Mouse (Mus musculus): Measurements from ENCODE around the gene Hist1h1d. TPM values are rescaled to one million over a fixed set of nuclear protein-coding genes. Genes with fewer than 3 reads are reported as not detected.
A peak's percentile ranks its signal among the peaks of the same experiment; 100 is the strongest.
"Not testable (repeated sequence)": the region's sequence is repeated elsewhere in the genome, so short reads cannot be mapped to it uniquely, and the experiment has no call there.

The Hist1h1d gene
- polyA plus RNA-seq, 2 experiments, result 0.61 to 0.62 TPM

DNA sequence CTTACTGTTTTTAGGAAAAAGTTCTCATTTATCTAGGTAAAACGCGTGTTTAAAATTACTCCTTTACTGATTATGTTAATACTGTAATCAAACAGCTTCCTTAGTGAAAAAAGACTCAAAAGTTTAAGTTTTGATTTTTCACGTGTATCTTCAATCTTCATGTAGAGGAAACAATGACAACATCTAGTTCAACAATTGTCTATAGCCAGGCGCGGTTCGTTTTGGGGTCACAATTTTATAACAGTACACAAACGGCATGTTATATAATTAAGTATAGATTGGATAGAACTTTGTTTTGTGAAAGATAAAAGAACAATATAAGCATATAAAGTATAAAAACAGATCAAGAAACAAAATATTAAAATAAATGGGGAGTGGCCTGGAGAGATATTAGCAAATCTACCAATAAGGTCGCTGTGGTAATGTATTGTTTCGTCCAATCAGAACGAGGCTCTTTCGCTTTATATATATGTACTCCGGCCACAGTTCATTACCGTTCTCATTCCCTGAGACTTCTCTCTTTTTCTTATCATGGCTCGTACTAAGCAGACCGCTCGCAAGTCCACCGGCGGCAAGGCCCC, 22.3 kb downstream of the Hist1h1d start, which contains the start of gene Hist1h3d:
Gene Hist1h3d (plus strand): TSS at position 493 of the 581 bp plus-strand sequence.
- Histone ChIP-seq H3K9ac (ENCODE audit: low read depth, low read length, severe bottlenecking) (peak within 1 kb of the TSS; percentile 74), H3K4me2 (replicated peaks; ENCODE audit: low read depth, low read length, severe bottlenecking) (peak within 1 kb of the TSS; percentile 63), H3K27ac (replicated peaks; ENCODE audit: low read depth, low read length) (peak within 1 kb of the TSS; percentile 87), H3K4me1 (ENCODE audit: control insufficient read depth, insufficient read depth, low read length) (peaks cover 19% of the 10 kb centered on the region), H3K9me3 (ENCODE audit: control insufficient read depth, low read length) (no peaks in the 10 kb centered on the region), H3K27me3 (ENCODE audit: control insufficient read depth, insufficient read depth, low read length) (no peaks in the 10 kb centered on the region), H3K4me3 (replicated peaks; ENCODE audit: low read length) (peak within 1 kb of the TSS; percentile 40), H3K36me3 (ENCODE audit: control insufficient read depth, insufficient read depth, low read length) (no peaks in the 10 kb centered on the region)
- peak; percentile 98 for DNase-seq (ENCODE audit: low spot score)
- WGBS, result under 1% methylated on average over 18 of the region's 18 CpGs
- ATAC-seq (ENCODE audit: low FRiP score, low read depth), result peak; percentile 72
- TF ChIP-seq POLR2A (IDR thresholded peaks at IDR 0.05; ENCODE audit: borderline replicate concordance, extremely low read depth, insufficient read depth, insufficient read length), result no peak

GRCm38 (mm10) chr13:23575864-23576313, 22.8 kb downstream of the Hist1h1d start:
- not testable (repeated sequence) for H3K9me3 ChIP-seq (ENCODE audit: control insufficient read depth, low read length); H3K36me3 ChIP-seq (ENCODE audit: control insufficient read depth, insufficient read depth, low read length); ATAC-seq (ENCODE audit: low FRiP score, low read depth); H3K27me3 ChIP-seq (ENCODE audit: control insufficient read depth, insufficient read depth, low read length); DNase-seq (ENCODE audit: low spot score)
- Histone ChIP-seq H3K4me3 (replicated peaks; ENCODE audit: low read length) (peak overlapping the region; percentile 40), H3K27ac (replicated peaks; ENCODE audit: low read depth, low read length) (peak overlapping the region; percentile 87), H3K9ac (ENCODE audit: low read depth, low read length, severe bottlenecking) (peak overlapping the region; percentile 74), H3K4me2 (replicated peaks; ENCODE audit: low read depth, low read length, severe bottlenecking) (peak overlapping the region; percentile 63), H3K4me1 (ENCODE audit: control insufficient read depth, insufficient read depth, low read length) (peaks cover 21% of the 10 kb centered on the region)
- WGBS, result 1% methylated on average over 8 of the region's 40 CpGs

DNA sequence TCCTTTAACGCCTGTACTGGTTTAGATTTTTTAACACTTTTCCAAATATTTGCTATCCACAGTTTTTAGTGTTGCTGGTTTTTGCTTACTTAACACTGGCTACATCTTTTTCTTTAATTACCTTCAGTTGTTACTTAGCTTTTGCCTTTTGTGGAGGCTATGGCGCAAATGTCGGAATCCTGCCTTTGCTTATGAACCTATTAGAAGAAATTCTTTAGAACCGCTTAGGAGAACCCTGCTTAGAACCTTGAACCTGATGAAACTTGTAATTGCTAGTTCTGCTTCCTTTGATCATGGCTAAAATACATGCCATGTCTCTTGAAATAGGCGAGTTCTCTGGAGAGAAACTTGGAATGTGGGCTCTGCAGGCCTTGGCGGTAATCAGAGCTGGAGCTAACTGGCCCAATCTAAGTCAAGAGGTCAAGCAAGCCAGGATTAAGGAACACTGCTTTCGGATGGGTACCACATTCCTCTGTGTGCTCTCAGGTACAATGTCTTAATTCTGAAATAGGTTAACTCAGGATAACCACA, 23.4 kb downstream of the Hist1h1d start:
- Histone ChIP-seq H3K4me2 (replicated peaks; ENCODE audit: low read depth, low read length, severe bottlenecking) (peak overlapping the region; percentile 63), H3K27me3 (ENCODE audit: control insufficient read depth, insufficient read depth, low read length) (no peaks in the 10 kb centered on the region), H3K27ac (replicated peaks; ENCODE audit: low read depth, low read length) (peak overlapping the region; percentile 87), H3K36me3 (ENCODE audit: control insufficient read depth, insufficient read depth, low read length) (no peaks in the 10 kb centered on the region), H3K4me1 (ENCODE audit: control insufficient read depth, insufficient read depth, low read length) (peaks cover 23% of the 10 kb centered on the region), H3K4me3 (replicated peaks; ENCODE audit: low read length) (peak overlapping the region; percentile 40), H3K9me3 (ENCODE audit: control insufficient read depth, low read length) (no peaks in the 10 kb centered on the region), H3K9ac (ENCODE audit: low read depth, low read length, severe bottlenecking) (peak overlapping the region; percentile 74)
- WGBS, result 3% methylated on average over 7 of the region's 7 CpGs
- TF ChIP-seq POLR2A (IDR thresholded peaks at IDR 0.05; ENCODE audit: borderline replicate concordance, extremely low read depth, insufficient read depth, insufficient read length), result peak; percentile 60; the same call in 1 of the 2 replicates
- DNase-seq (ENCODE audit: low spot score) (no peak), ATAC-seq (ENCODE audit: low FRiP score, low read depth) (no peak)

DNA sequence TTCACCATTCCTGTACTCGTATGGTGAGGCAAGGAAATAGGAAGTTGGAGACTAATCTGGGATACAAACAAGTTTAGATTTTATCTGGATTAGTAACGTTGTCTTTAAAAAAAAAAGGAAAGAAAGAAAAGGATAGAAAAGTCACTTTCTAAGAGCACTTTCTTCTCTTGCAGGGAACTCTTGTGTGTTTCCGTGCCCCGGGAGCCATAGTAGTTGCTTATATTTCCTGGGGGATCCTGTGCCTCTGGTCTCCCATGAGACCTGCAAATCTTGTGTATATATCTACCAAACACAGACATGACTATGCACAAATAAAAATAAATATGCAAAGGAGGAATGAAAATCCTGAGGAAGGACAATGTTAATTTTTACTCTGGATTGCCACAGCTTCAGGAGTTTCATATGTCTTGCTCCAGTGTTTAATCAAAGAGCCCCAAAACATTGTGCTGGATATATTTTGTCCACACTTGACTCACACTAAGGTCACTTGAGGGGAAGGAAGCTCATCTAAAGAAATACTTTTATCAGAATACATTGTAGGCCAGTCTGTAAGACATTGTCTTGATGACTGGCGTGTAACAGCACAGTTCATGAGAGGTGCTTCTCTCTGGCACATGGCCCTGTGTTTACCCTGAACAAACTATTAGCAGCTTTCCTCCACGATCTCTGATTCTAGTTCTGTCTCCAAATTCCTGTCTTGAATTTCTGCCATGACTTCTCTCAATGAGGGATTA, 24.0 kb downstream of the Hist1h1d start:
- no peaks in the 10 kb centered on the region for H3K27me3 ChIP-seq (ENCODE audit: control insufficient read depth, insufficient read depth, low read length)
- no peak for TF ChIP-seq POLR2A (IDR thresholded peaks at IDR 0.05; ENCODE audit: borderline replicate concordance, extremely low read depth, insufficient read depth, insufficient read length)
- peak overlapping the region; percentile 87 for H3K27ac ChIP-seq (replicated peaks; ENCODE audit: low read depth, low read length)
- H3K36me3 ChIP-seq (ENCODE audit: control insufficient read depth, insufficient read depth, low read length), result no peaks in the 10 kb centered on the region
- H3K4me1 ChIP-seq (ENCODE audit: control insufficient read depth, insufficient read depth, low read length), result peaks cover 25% of the 10 kb centered on the region
- H3K4me2 ChIP-seq (replicated peaks; ENCODE audit: low read depth, low read length, severe bottlenecking), result peak overlapping the region; percentile 63
- peak overlapping the region; percentile 40 for H3K4me3 ChIP-seq (replicated peaks; ENCODE audit: low read length)
- peak overlapping the region; percentile 74 for H3K9ac ChIP-seq (ENCODE audit: low read depth, low read length, severe bottlenecking)
- no peak for ATAC-seq (ENCODE audit: low FRiP score, low read depth)
- no peaks in the 10 kb centered on the region for H3K9me3 ChIP-seq (ENCODE audit: control insufficient read depth, low read length)
- 41% methylated on average over 6 of the region's 6 CpGs for WGBS
- DNase-seq (ENCODE audit: low spot score), result no peak

DNA sequence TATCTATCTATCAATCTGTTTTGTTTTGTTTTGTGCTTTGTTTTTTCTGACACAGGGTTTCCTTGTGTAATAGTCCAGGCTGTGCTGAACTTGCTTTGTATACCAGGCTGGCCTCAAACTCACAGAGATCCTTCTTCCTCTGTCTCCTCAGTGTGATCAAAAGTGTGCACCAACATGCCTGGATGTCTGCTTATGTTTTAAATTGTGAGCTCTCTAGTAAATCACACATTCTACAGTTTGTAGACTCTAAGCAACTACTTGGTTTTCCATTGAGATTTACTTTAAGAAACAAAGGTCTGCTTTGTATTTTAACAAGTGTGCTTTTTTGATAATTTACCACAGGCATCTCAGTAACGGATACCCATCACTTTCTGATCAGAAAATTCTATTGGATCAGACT, 24.8 kb downstream of the Hist1h1d start:
- peaks cover 22% of the 10 kb centered on the region for H3K4me1 ChIP-seq (ENCODE audit: control insufficient read depth, insufficient read depth, low read length)
- TF ChIP-seq POLR2A (IDR thresholded peaks at IDR 0.05; ENCODE audit: borderline replicate concordance, extremely low read depth, insufficient read depth, insufficient read length), result no peak
- ATAC-seq (ENCODE audit: low FRiP score, low read depth) (no peak), DNase-seq (ENCODE audit: low spot score) (no peak)
- no peak overlapping the region for H3K4me2 ChIP-seq (replicated peaks; ENCODE audit: low read depth, low read length, severe bottlenecking)
- no peaks in the 10 kb centered on the region for H3K9me3 ChIP-seq (ENCODE audit: control insufficient read depth, low read length)
- no peak overlapping the region for H3K9ac ChIP-seq (ENCODE audit: low read depth, low read length, severe bottlenecking)
- H3K27me3 ChIP-seq (ENCODE audit: control insufficient read depth, insufficient read depth, low read length), result no peaks in the 10 kb centered on the region
- 87% methylated on average over 1 of the region's 1 CpGs for WGBS
- no peaks in the 10 kb centered on the region for H3K36me3 ChIP-seq (ENCODE audit: control insufficient read depth, insufficient read depth, low read length)
- H3K4me3 ChIP-seq (replicated peaks; ENCODE audit: low read length), result no peak overlapping the region; the same call in 1 of the 2 replicates
- no peak overlapping the region for H3K27ac ChIP-seq (replicated peaks; ENCODE audit: low read depth, low read length)
